Mouse (Mus musculus): ENCODE measurements around the gene Pla2g4b. TPM values are rescaled to one million over a fixed set of nuclear protein-coding genes. Genes with fewer than 3 reads are reported as not detected.

Gene Pla2g4b
- polyA plus RNA-seq, 1 experiment: 0.56 TPM

GRCm38 (mm10) chr2:120030380-120030779, 2.8 kb upstream of the Pla2g4b start:
- TF ChIP-seq FOSL1 (IDR thresholded peaks at IDR 0.05; ENCODE audit: insufficient read depth, low read length, poor library complexity, severe bottlenecking) (no peak), CEBPB (IDR thresholded peaks at IDR 0.05; ENCODE audit: low read depth) (no peak), MAX (IDR thresholded peaks at IDR 0.05) (no peak), MYOG (IDR thresholded peaks at IDR 0.05; ENCODE audit: control insufficient read depth, extremely low read depth, insufficient read length) (no peak), USF1 (IDR thresholded peaks at IDR 0.05; ENCODE audit: low read depth) (no peak), CTCF (IDR thresholded peaks at IDR 0.05; ENCODE audit: control insufficient read depth, insufficient read depth, insufficient read length) (no peak), MYOD1 (IDR thresholded peaks at IDR 0.05; ENCODE audit: control insufficient read depth, insufficient read length, low read depth) (no peak)
- Histone ChIP-seq H3K79me2 (ENCODE audit: control insufficient read depth, insufficient read depth) (no peaks in the 10 kb centered on the region), H3K36me3 (ENCODE audit: control insufficient read depth, insufficient read depth) (no peaks in the 10 kb centered on the region), H3K79me3 (ENCODE audit: low read depth) (no peaks in the 10 kb centered on the region), H3K27me3 (ENCODE audit: control insufficient read depth, insufficient read depth, insufficient read length) (no peaks in the 10 kb centered on the region), H3K4me3 (ENCODE audit: insufficient read depth, poor library complexity, severe bottlenecking) (no peak overlapping the region), H3ac (ENCODE audit: control insufficient read depth, insufficient read length, low read depth) (no peak overlapping the region)

- no peaks in the 10 kb centered on the region for H3K27me3 ChIP-seq (ENCODE audit: control insufficient read depth, insufficient read depth, insufficient read length)
These were observed 509 bp downstream of the Pla2g4b start for GRCm38 (mm10) chr2:120033726-120034125.

GRCm38 (mm10) chr2:120037744-120038143, 4.5 kb downstream of the Pla2g4b start:
- Histone ChIP-seq H3K36me3 (ENCODE audit: control insufficient read depth, insufficient read depth) (no peaks in the 10 kb centered on the region), H3K79me3 (ENCODE audit: low read depth) (no peaks in the 10 kb centered on the region), H3ac (ENCODE audit: control insufficient read depth, insufficient read length, low read depth) (no peak overlapping the region), H3K79me2 (ENCODE audit: control insufficient read depth, insufficient read depth) (no peaks in the 10 kb centered on the region), H3K27me3 (ENCODE audit: control insufficient read depth, insufficient read depth, insufficient read length) (no peaks in the 10 kb centered on the region), H3K4me3 (ENCODE audit: insufficient read depth, poor library complexity, severe bottlenecking) (no peak overlapping the region)
- no peak for TF ChIP-seq FOSL1 (IDR thresholded peaks at IDR 0.05; ENCODE audit: insufficient read depth, low read length, poor library complexity, severe bottlenecking)
- TF ChIP-seq MYOG (IDR thresholded peaks at IDR 0.05; ENCODE audit: control insufficient read depth, extremely low read depth, insufficient read length): no peak
- TF ChIP-seq USF1 (IDR thresholded peaks at IDR 0.05; ENCODE audit: low read depth): no peak
- TF ChIP-seq CTCF (IDR thresholded peaks at IDR 0.05; ENCODE audit: control insufficient read depth, insufficient read depth, insufficient read length): no peak
- no peak for TF ChIP-seq MAX (IDR thresholded peaks at IDR 0.05)
- no peak for TF ChIP-seq CEBPB (IDR thresholded peaks at IDR 0.05; ENCODE audit: low read depth)
- TF ChIP-seq MYOD1 (IDR thresholded peaks at IDR 0.05; ENCODE audit: control insufficient read depth, insufficient read length, low read depth): no peak

More at GRCm38 (mm10) chr2:120033726-120034125, 509 bp downstream of the Pla2g4b start:
- no peaks in the 10 kb centered on the region for H3K79me2 ChIP-seq (ENCODE audit: control insufficient read depth, insufficient read depth)
- H3K36me3 ChIP-seq (ENCODE audit: control insufficient read depth, insufficient read depth): no peaks in the 10 kb centered on the region
- H3ac ChIP-seq (ENCODE audit: control insufficient read depth, insufficient read length, low read depth): no peak overlapping the region
- H3K79me3 ChIP-seq (ENCODE audit: low read depth): no peaks in the 10 kb centered on the region
- no peak for TF ChIP-seq FOSL1 (IDR thresholded peaks at IDR 0.05; ENCODE audit: insufficient read depth, low read length, poor library complexity, severe bottlenecking)
- no peak for TF ChIP-seq USF1 (IDR thresholded peaks at IDR 0.05; ENCODE audit: low read depth)
- TF ChIP-seq CEBPB (IDR thresholded peaks at IDR 0.05; ENCODE audit: low read depth): no peak
- TF ChIP-seq MYOG (IDR thresholded peaks at IDR 0.05; ENCODE audit: control insufficient read depth, extremely low read depth, insufficient read length): no peak
- no peak for TF ChIP-seq MAX (IDR thresholded peaks at IDR 0.05)
- no peak for TF ChIP-seq MYOD1 (IDR thresholded peaks at IDR 0.05; ENCODE audit: control insufficient read depth, insufficient read length, low read depth)
- TF ChIP-seq CTCF (IDR thresholded peaks at IDR 0.05; ENCODE audit: control insufficient read depth, insufficient read depth, insufficient read length): no peak
- no peak overlapping the region for H3K4me3 ChIP-seq (ENCODE audit: insufficient read depth, poor library complexity, severe bottlenecking)

- no peak for TF ChIP-seq MAX (IDR thresholded peaks at IDR 0.05)
- TF ChIP-seq MYOD1 (IDR thresholded peaks at IDR 0.05; ENCODE audit: control insufficient read depth, insufficient read length, low read depth): no peak
- TF ChIP-seq USF1 (IDR thresholded peaks at IDR 0.05; ENCODE audit: low read depth): no peak
- no peak for TF ChIP-seq MYOG (IDR thresholded peaks at IDR 0.05; ENCODE audit: control insufficient read depth, extremely low read depth, insufficient read length)
- TF ChIP-seq FOSL1 (IDR thresholded peaks at IDR 0.05; ENCODE audit: insufficient read depth, low read length, poor library complexity, severe bottlenecking): no peak
- no peak for TF ChIP-seq CTCF (IDR thresholded peaks at IDR 0.05; ENCODE audit: control insufficient read depth, insufficient read depth, insufficient read length)
- no peak for TF ChIP-seq CEBPB (IDR thresholded peaks at IDR 0.05; ENCODE audit: low read depth)
- Histone ChIP-seq H3K36me3 (ENCODE audit: control insufficient read depth, insufficient read depth) (no peaks in the 10 kb centered on the region), H3K79me3 (ENCODE audit: low read depth) (no peaks in the 10 kb centered on the region), H3K79me2 (ENCODE audit: control insufficient read depth, insufficient read depth) (no peaks in the 10 kb centered on the region), H3K27me3 (ENCODE audit: control insufficient read depth, insufficient read depth, insufficient read length) (no peaks in the 10 kb centered on the region), H3ac (ENCODE audit: control insufficient read depth, insufficient read length, low read depth) (no peak overlapping the region), H3K4me3 (ENCODE audit: insufficient read depth, poor library complexity, severe bottlenecking) (no peak overlapping the region)
These were observed 7.8 kb downstream of the Pla2g4b start for GRCm38 (mm10) chr2:120040991-120041390.

GRCm38 (mm10) chr2:120044101-120044603, 10.9 kb downstream of the Pla2g4b start:
- Histone ChIP-seq H3K4me3 (ENCODE audit: insufficient read depth, poor library complexity, severe bottlenecking) (no peak overlapping the region), H3K79me2 (ENCODE audit: control insufficient read depth, insufficient read depth) (no peaks in the 10 kb centered on the region), H3K79me3 (ENCODE audit: low read depth) (no peaks in the 10 kb centered on the region), H3K27me3 (ENCODE audit: control insufficient read depth, insufficient read depth, insufficient read length) (peaks cover 9% of the 10 kb centered on the region), H3K36me3 (ENCODE audit: control insufficient read depth, insufficient read depth) (no peaks in the 10 kb centered on the region), H3ac (ENCODE audit: control insufficient read depth, insufficient read length, low read depth) (no peak overlapping the region)
- no peak for TF ChIP-seq CEBPB (IDR thresholded peaks at IDR 0.05; ENCODE audit: low read depth)
- TF ChIP-seq CTCF (IDR thresholded peaks at IDR 0.05; ENCODE audit: control insufficient read depth, insufficient read depth, insufficient read length): no peak
- TF ChIP-seq MYOG (IDR thresholded peaks at IDR 0.05; ENCODE audit: control insufficient read depth, extremely low read depth, insufficient read length): no peak
- no peak for TF ChIP-seq FOSL1 (IDR thresholded peaks at IDR 0.05; ENCODE audit: insufficient read depth, low read length, poor library complexity, severe bottlenecking)
- no peak for TF ChIP-seq MAX (IDR thresholded peaks at IDR 0.05)
- no peak for TF ChIP-seq MYOD1 (IDR thresholded peaks at IDR 0.05; ENCODE audit: control insufficient read depth, insufficient read length, low read depth)
- no peak for TF ChIP-seq USF1 (IDR thresholded peaks at IDR 0.05; ENCODE audit: low read depth)
